Mouse (Mus musculus): ENCODE data around the gene Cks1b.

DNA sequence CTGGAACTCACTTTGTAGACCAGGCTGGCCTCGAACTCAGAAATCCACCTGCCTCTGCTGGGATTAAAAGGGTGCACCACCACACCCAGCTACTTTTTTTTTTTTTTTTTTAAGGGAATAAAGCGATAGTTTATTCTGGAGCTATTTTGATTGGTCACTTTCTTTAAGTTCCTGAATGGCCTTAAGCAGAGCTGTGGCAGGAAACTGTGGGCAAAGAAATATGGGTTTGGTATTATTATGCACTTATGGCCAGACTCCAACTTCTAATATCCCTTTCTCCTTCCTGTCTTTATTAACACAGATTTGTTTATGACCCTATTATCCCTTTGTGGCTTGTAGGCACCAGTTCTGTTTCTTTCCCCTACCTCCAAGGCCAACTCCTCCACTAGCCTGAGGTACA is 2.2 kb upstream of the Cks1b start:
- TF ChIP-seq CTCF (IDR thresholded peaks at IDR 0.05; ENCODE audit: insufficient read depth, low read depth, low read length) (no peak), POLR2A (IDR thresholded peaks at IDR 0.05; ENCODE audit: insufficient read depth, low read depth, low read length) (no peak)
